Mouse (Mus musculus) embryonic stem cell, embryonic (primary cell): ENCODE results near the gene Ears2.

ENCODE experiments used
- CTCF ChIA-PET, 4 experiments: fragments of 300-600 bp in 2 of 4; fragments of 350-600 bp in 2 of 4; sonication (Branson Sonifier 250); formaldehyde crosslinking; loops; one replicate each; lab custom pipeline; 2022; ENCODE audit warnings: inconsistent platforms in 2 of 4; lab: Charles Lee
- POLR2A ChIA-PET, 4 experiments: fragments of 300-600 bp in 2 of 4; fragments of 350-600 bp in 2 of 4; sonication (Branson Sonifier 250); formaldehyde crosslinking; loops; one replicate each; lab custom pipeline; 2022; ENCODE audit warnings: antibody characterized with exemption in 4 of 4, inconsistent platforms in 1 of 4; lab: Charles Lee

The Ears2 gene

GRCm38 (mm10) chr7:122066102-122066944 lies 740 bp downstream of the Ears2 start:
- ChIA-PET POLR2A (interaction anchor here in 3 of 4 experiments (0.6 to 6.3 kb wide), 58 partner anchors 8 to 359 kb away, joined by 3 to 101 read pairs (median 6); partner anchors contain the start of genes Dctn5 (in 3 of the 3), Palb2 (in 3 of the 3), Gga2 (in 2 of the 3) and Plk1 (in 2 of the 3)), CTCF (interaction anchor here in 1 of 4 experiments (0.6 to 1.5 kb wide), 5 partner anchors 29 to 332 kb away, joined by 3 to 7 read pairs (median 3); partner anchors contain the start of gene Scnn1g)

DNA sequence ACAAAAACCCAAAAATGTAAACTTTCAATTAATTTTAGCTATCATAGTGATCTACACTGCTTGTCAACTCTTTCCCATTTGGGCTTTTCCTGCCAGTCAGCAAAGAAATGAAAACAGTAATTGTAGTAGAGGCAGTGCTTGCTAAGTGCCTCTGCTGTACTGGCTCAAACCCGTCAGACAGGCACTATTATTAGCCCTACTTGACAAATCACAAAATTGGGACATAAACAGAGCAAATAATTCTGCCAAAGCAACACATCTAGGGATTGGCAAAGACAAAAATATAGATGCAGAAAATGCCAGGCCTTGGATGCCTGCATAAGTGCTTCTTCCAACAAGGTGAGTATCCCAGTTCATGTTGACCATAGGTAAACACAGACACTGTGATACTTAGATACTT lies 1.4 kb downstream of the Ears2 start:
- POLR2A ChIA-PET: interaction anchor here in 3 of 4 experiments (0.7 to 4.7 kb wide), 19 partner anchors 8 to 620 kb away, joined by 3 to 44 read pairs (median 4); partner anchors contain the start of genes Dctn5 (in 2 of the 3), Gga2 (in 2 of the 3), Palb2 (in 2 of the 3) and Plk1 (in 1 of the 3)
- CTCF ChIA-PET: no interaction called here

DNA sequence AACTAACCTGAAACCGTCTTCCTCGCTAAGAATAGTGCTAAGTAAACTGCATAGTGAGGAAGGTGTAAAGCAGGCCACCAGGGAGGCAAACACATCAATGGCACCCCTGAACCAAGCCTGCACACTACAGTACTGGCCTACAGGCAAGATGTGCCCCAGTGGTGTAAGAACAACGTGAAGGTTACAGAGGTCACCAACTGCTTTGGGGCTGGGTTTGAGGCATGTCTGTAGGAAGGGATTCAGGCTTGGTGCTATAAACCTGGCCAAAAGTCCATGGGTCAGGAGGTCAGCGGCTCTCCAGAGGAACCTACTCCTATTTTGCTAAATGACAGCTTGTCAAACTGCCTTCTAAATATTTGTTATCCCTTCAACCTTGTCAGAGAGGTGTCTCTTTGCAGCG lies 10.4 kb downstream of the Ears2 start:
- ChIA-PET CTCF (no interaction called here), POLR2A (interaction anchor here in 2 of 4 experiments (0.6 to 2.7 kb wide), 3 partner anchors 10 to 196 kb away, joined by 3 to 6 read pairs (median 3); partner anchors contain the start of genes Ears2 (in 1 of the 2) and Ubfd1 (in 1 of the 2))

DNA sequence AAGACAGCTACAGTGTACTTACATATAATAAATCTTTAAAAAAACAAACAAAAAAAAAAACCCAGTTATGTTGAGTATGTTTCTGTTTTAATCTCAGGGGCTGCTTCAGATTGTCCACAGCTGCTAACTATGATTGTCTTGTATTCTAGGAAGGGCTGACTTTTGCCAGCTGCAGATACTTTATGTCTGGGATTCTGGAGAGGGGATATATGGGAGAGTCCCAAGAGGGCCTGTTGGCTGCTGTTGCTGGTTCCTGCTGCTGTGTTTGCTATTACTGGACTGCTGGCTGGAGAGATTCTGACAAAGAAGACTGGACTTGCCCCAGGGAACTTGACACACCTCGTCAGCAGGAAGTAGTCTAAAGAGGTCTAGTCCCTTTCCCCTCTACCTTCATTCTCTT lies 16.2 kb downstream of the Ears2 start:
- ChIA-PET CTCF (no interaction called here), POLR2A (interaction anchor here in 3 of 4 experiments (0.7 to 8.6 kb wide), 26 partner anchors 10 to 344 kb away, joined by 3 to 79 read pairs (median 5); partner anchors contain the start of genes Ears2 (in 2 of the 3), Ubfd1 (in 2 of the 3), Dctn5 (in 1 of the 3) and Gga2 (in 1 of the 3))

GRCm38 (mm10) chr7:122048191-122048590 lies 18.9 kb downstream of the Ears2 start:
- POLR2A ChIA-PET: interaction anchor here in 2 of 4 experiments (0.7 to 8.6 kb wide), 7 partner anchors 11 to 87 kb away, joined by 3 to 79 read pairs (median 9); partner anchors contain the start of genes Ears2 (in 2 of the 2), Ubfd1 (in 2 of the 2) and Gga2 (in 1 of the 2)
- CTCF ChIA-PET: no interaction called here

- ChIA-PET POLR2A (interaction anchor here in 2 of 4 experiments (1.0 to 8.6 kb wide), 13 partner anchors 9 to 42 kb away, joined by 3 to 79 read pairs (median 6); partner anchors contain the start of genes Ears2 (in 2 of the 2), Gga2 (in 2 of the 2) and Ubfd1 (in 2 of the 2)), CTCF (interaction anchor here in 1 of 4 experiments (0.7 to 0.8 kb wide), 2 partner anchors 9 to 194 kb away, joined by 3 read pairs; no protein-coding TSS in a partner anchor)
Observed at GRCm38 (mm10) chr7:122046813-122047212, 20.2 kb downstream of the Ears2 start.

GRCm38 (mm10) chr7:122045711-122046110 lies 21.4 kb downstream of the Ears2 start:
- POLR2A ChIA-PET: interaction anchor here in 2 of 4 experiments (1.2 to 8.6 kb wide), 10 partner anchors 8 to 35 kb away, joined by 3 to 79 read pairs (median 7); partner anchors contain the start of genes Ears2 (in 2 of the 2), Gga2 (in 2 of the 2) and Ubfd1 (in 2 of the 2)
- CTCF ChIA-PET: interaction anchor here in 1 of 4 experiments (0.6 kb wide), 1 partner anchor 156 kb away, joined by 4 read pairs; no protein-coding TSS in a partner anchor

GRCm38 (mm10) chr7:122045181-122045634 lies 21.9 kb downstream of the Ears2 start:
- CTCF ChIA-PET: no interaction called here
- POLR2A ChIA-PET: interaction anchor here in 3 of 4 experiments (0.7 to 8.6 kb wide), 11 partner anchors 9 to 431 kb away, joined by 3 to 79 read pairs (median 3); partner anchors contain the start of genes Ears2 (in 2 of the 3), Gga2 (in 2 of the 3) and Ubfd1 (in 2 of the 3)

DNA sequence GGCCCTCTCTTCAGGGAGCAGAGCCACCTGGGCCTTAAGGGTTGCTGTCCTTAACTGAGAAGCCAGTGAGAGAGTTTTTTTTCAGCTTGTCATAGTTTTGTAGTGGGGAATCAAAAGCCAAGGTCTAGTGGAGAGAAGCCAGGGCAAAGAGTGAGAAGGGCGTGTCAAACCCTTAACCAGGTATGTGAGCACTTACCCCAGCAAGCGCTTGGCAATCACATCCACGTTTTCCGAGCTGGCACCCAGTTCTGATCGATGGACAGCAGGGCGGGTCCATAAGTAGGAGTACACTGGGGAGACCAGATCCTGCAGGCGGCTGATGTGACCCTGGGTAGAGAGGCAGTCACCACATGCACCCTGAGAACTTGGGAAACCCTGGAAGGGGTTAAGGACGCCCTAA lies 23.0 kb downstream of the Ears2 start:
- ChIA-PET POLR2A (interaction anchor here in 2 of 4 experiments (1.0 to 8.6 kb wide), 6 partner anchors 10 to 50 kb away, joined by 3 to 79 read pairs (median 10); partner anchors contain the start of genes Gga2 (in 2 of the 2), Ears2 (in 1 of the 2) and Ubfd1 (in 1 of the 2)), CTCF (no interaction called here)

- POLR2A ChIA-PET: interaction anchor here (0.7 to 15.1 kb wide), 9 partner anchors 10 to 66 kb away, joined by 3 to 138 read pairs (median 5); partner anchors contain the start of gene Gga2 (in 3 of the 4)
Observed at GRCm38 (mm10) chr7:122034348-122034747, 32.7 kb downstream of the Ears2 start.

DNA sequence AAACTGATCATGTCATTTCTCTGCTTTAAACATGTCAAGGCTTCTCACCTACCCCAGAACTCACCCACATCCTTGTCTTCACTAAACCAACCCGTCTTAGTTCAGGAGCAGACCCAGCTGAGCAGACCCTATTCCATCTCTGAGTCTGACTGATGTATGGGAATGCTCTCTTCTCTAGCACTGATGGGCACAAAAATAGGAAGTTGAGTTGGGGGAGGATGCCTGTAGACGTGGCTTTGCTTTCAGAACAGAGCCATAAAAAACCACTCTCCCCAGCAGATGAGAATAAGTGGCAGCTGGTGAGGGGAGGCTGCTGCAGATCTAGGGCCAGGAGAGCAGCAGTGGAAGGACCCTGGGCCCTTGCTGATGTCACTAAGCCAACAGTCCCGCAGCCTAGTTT lies 33.7 kb downstream of the Ears2 start:
- ChIA-PET POLR2A (interaction anchor here in 3 of 4 experiments (0.7 to 15.1 kb wide), 9 partner anchors 14 to 53 kb away, joined by 3 to 138 read pairs (median 4); partner anchors contain the start of genes Ears2 (in 2 of the 3), Gga2 (in 2 of the 3) and Ubfd1 (in 2 of the 3)), CTCF (interaction anchor here in 2 of 4 experiments (0.6 kb wide), 2 partner anchors 70 to 94 kb away, joined by 5 to 7 read pairs; no protein-coding TSS in a partner anchor)

More at GRCm38 (mm10) chr7:122034348-122034747, 32.7 kb downstream of the Ears2 start:
- CTCF ChIA-PET: interaction anchor here (0.6 to 1.0 kb wide), 5 partner anchors 13 to 411 kb away, joined by 3 to 13 read pairs (median 5); partner anchors contain the start of gene Gga2 (in 1 of the 4)

DNA sequence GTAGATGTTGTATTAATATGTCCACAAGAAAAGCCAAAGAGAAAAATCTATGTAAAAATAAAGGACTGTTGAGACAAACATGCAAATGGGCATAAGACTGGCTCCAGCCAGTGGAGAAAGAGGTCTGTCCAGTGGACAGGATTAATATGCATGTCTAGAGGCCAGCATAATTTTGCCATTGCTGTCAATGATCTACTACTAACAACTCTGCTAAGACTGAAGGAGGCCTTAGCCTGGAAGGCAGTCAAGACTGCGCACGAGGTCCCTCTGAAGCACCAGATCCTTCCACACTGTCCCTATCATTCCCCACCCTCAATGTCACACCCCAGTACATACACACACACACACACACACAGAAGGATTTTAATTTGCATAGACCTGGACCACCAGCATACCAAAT lies 44.9 kb downstream of the Ears2 start:
- ChIA-PET POLR2A (interaction anchor here in 3 of 4 experiments (0.7 to 8.1 kb wide), 17 partner anchors 10 to 287 kb away, joined by 3 to 138 read pairs (median 24); partner anchors contain the start of genes Ears2 (in 2 of the 3), Ubfd1 (in 2 of the 3) and Scnn1g (in 1 of the 3)), CTCF (no interaction called here)

DNA sequence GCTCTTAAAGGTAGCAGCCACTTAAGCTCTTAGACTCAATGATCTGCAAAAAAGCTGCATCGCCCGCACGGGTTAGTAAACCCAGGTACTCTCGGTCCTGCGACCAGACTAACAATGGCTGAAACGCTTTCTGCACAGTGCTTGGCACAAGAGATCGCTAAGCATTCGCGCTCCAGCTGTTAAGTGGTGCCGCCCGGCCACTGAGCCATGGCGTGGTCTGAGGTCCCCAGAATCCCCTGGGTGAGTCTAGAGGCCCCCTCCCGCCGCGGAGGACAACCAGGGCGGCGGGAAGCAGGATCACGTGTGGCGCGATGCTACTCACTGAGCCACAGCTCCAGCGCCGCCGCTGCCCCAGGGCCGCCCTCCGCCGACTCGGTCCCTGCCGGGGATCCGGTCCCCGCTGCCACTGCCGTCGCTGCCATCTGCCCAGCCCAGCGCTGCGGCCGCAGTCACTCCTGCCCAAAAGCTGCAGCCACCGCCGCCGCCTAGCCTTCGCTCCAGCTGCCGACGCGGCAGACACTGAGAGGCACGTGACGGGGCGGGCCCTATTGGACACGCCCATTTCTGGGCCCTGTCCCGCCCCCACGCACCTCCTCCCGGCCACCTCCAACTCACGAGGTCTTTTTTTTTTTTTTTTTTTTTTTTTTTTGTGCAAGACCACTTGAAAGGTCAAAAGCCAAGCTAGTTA lies 46.3 kb downstream of the Ears2 start, which contains the start of gene Gga2:
Gene Gga2 (minus strand): TSS at position 556 of the 688 bp plus-strand sequence.
- ChIA-PET POLR2A (interaction anchor here (0.6 to 8.1 kb wide), 100 partner anchors 8 to 1387 kb away, joined by 3 to 138 read pairs (median 5); partner anchors contain the start of genes Cog7 (in 3 of the 4), Ears2 (in 2 of the 4), Ubfd1 (in 2 of the 4) and Dctn5 (in 1 of the 4)), CTCF (interaction anchor here (0.5 to 2.3 kb wide), 14 partner anchors 9 to 1390 kb away, joined by 3 to 13 read pairs (median 3); partner anchors contain the start of genes Scnn1g (in 2 of the 4) and Cog7 (in 1 of the 4))

DNA sequence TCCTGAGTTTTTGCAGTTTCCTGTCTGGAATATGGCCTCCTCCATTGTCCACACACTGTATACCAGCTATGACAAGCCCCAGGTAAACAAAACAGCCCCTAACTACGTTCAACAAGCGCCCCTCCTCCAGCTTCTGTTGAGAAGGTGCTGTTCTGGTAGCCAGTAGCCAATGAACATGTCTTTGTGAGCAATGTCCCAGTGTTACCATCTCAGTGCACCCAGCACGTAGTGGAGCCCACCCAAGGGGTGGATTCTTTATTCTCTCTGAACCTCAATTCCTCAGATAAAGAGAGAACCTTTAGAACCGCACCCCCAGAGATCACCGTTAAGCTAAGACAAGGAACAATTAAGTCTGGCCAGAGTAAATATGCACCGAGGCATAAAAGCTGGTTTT lies 46.8 kb downstream of the Ears2 start:
- ChIA-PET CTCF (interaction anchor here in 3 of 4 experiments (0.6 to 2.3 kb wide), 7 partner anchors 8 to 286 kb away, joined by 3 to 6 read pairs (median 3); partner anchors contain the start of genes Scnn1g (in 2 of the 3) and Cog7 (in 1 of the 3)), POLR2A (interaction anchor here in 3 of 4 experiments (0.6 to 8.1 kb wide), 60 partner anchors 8 to 611 kb away, joined by 3 to 138 read pairs (median 6); partner anchors contain the start of genes Cog7 (in 2 of the 3), Ears2 (in 2 of the 3), Ubfd1 (in 2 of the 3) and Dctn5 (in 1 of the 3))

DNA sequence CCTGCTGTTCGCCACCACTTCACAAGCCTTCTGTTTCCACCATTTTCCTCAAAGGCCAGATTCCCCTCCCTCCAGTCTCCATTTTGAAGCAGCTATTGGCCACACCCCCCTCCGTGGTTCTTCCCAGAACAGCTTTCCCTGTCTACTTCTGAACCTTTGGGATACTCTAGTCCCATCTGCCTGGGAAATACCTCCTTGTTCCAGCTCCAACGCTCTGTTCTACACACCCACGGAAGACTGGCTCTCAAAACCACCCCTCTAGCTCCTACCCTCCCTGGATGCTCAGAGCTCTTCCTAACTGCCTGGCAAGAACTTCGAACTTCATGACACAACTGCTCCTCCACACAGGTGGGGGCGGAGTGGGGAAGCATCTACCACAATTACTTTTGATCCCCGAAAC lies 48.1 kb downstream of the Ears2 start:
- POLR2A ChIA-PET: interaction anchor here in 3 of 4 experiments (0.5 to 8.1 kb wide), 41 partner anchors 8 to 1036 kb away, joined by 3 to 138 read pairs (median 5); partner anchors contain the start of genes Cog7 (in 3 of the 3), Ears2 (in 3 of the 3), Ubfd1 (in 3 of the 3) and Dctn5 (in 2 of the 3)
- CTCF ChIA-PET: interaction anchor here in 3 of 4 experiments (0.5 to 2.3 kb wide), 6 partner anchors 10 to 910 kb away, joined by 3 to 6 read pairs (median 3); partner anchors contain the start of gene Scnn1g (in 1 of the 3)

DNA sequence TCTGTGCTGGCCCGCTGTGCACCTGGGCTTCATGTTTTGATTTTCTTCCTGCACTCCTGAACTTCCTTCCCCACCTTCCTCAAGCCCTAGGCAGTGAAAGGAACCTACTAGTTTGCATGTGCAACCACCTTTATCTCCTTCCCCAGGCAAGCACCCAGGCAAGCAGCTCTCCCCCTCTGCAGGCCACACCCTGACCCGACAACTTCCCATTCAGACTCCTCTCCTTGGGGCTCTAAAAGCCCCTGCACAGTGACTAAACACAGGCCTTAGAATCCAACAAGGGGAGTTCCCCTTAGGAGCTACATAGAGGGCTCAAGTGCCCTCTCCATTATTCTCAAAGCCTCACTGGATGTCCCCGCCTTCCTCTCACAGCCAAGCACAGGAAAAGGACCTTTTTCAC lies 48.8 kb downstream of the Ears2 start:
- ChIA-PET CTCF (interaction anchor here in 3 of 4 experiments (0.6 to 2.3 kb wide), 5 partner anchors 10 to 285 kb away, joined by 3 to 6 read pairs (median 3); partner anchors contain the start of gene Scnn1g (in 1 of the 3)), POLR2A (interaction anchor here (0.6 to 8.1 kb wide), 35 partner anchors 9 to 1036 kb away, joined by 3 to 138 read pairs (median 5); partner anchors contain the start of genes Cog7 (in 3 of the 4), Dctn5 (in 2 of the 4), Ears2 (in 2 of the 4) and Palb2 (in 2 of the 4))
